Mouse (Mus musculus): ENCODE data around the gene Gfra4. TPM values are rescaled to one million over a fixed set of nuclear protein-coding genes. Genes with fewer than 3 reads are reported as not detected.
"Not testable (repeated sequence)": the region's sequence is repeated elsewhere in the genome, so short reads cannot be mapped to it uniquely, and the experiment has no call there.

Gene Gfra4
- total RNA-seq, 4 experiments from 2014 or later = 5.6 to 7.2 (median 6.3) TPM

GRCm38 (mm10) chr2:131046025-131046424 lies 3.1 kb upstream of the Gfra4 start:
- no peak for DNase-seq

GRCm38 (mm10) chr2:131044989-131045720 lies 2.3 kb upstream of the Gfra4 start:
- no peak for DNase-seq

GRCm38 (mm10) chr2:131044354-131044852 lies 1.5 kb upstream of the Gfra4 start:
- no peak for DNase-seq

GRCm38 (mm10) chr2:131040854-131041825 lies 1.7 kb downstream of the Gfra4 start:
- DNase-seq = no peak

- DNase-seq = no peak
Observed at GRCm38 (mm10) chr2:131038675-131039074, 4.2 kb downstream of the Gfra4 start.

DNA sequence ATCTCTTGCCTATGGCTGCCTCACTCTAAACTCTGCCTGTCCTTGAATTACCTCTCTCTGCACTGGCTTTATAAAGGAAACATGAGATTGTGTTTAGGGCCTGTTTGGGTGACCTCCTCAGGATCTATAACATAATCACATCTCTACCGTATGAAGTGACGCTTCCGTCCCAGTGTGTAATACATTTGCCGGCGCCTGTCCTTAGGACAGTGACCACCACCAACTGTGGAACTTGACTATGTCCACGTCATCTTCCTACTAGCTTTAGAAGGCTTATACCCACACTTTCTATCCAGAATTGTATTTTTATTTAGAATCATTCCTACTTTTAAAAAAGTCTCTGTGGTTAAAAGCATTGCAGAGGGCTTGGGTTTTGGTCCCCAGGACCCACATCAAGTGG lies 4.7 kb downstream of the Gfra4 start:
- no peak for DNase-seq

DNA sequence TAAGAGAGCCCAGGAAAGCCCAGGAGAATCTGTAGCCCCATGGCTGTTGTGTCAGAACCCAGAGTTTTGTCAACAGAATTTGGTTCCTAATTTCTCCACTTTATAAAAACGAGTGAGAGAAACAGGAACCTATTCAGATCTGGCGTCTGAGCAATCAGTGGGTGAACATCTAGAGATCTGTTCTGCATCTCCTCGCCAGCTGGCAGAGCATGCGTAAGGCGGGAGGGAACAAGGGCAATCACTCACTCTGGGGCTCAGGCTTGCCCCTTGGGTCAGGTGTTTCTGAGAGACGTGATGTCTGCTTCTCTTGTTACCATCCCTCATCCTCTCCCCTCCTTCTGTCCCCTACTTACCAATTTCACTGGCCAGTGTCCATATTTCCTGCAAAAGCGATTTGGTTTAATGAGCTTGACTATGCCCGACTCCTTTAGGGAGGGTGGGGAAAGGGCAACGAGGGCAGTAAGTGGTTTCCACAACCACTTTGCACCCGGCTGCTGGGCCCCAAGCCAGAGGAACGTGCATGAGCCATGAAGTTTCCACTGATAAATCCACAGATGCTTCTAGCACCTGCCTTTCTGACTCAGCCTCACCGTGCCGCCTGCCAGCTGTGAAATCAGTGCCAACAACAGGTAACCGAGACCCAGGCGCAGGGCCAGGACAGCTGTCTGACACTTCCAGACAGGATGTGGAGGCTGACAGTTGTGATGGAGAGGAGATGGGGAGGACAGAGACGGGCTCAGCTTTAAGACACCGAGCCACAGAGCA lies 5.5 kb downstream of the Gfra4 start:
- DNase-seq = no peak

DNA sequence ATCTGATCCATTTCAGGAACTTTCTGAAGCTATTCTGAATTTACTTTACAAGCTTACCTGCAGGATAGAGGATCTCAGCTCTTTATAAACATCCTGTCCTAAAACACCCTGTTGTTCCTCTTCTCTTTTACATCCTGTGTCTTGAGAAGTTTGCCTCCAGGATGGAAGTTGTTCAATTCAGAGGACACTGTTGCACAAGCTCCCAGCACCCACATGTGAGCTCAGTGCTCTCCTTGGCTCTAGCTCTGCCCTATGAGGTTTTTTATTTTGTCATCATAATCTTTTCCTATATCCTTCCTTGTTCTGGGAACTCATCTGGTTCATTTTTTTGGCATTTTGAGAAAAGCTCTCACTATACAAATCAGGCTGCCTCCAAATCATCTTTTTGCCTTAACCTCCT lies 6.1 kb downstream of the Gfra4 start:
- DNase-seq = no peak

- no peak for DNase-seq
Observed at GRCm38 (mm10) chr2:131036343-131036742, 6.5 kb downstream of the Gfra4 start.

GRCm38 (mm10) chr2:131031406-131031805 lies 11.5 kb downstream of the Gfra4 start:
- DNase-seq = not testable (repeated sequence)

DNA sequence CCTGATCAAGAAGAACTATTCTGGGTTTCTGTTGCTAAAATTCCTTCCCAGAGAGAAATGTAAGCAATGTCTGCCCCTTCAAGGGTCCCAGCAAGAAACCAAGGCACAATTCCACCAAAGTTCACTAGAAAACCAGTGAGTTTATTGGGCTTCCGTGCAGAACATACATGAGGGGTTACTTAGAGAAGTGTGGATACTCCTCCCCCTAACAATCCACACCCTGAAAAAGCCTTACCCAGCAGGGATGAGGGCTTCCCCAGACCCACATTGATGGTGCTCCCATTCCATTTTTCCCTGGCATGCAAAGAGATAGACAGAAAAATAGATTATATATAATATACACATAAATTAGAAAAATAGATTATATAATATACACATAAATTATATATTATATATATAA lies 11.9 kb downstream of the Gfra4 start:
- DNase-seq = no peak

GRCm38 (mm10) chr2:131030561-131030960 lies 12.3 kb downstream of the Gfra4 start:
- no peak for DNase-seq

DNA sequence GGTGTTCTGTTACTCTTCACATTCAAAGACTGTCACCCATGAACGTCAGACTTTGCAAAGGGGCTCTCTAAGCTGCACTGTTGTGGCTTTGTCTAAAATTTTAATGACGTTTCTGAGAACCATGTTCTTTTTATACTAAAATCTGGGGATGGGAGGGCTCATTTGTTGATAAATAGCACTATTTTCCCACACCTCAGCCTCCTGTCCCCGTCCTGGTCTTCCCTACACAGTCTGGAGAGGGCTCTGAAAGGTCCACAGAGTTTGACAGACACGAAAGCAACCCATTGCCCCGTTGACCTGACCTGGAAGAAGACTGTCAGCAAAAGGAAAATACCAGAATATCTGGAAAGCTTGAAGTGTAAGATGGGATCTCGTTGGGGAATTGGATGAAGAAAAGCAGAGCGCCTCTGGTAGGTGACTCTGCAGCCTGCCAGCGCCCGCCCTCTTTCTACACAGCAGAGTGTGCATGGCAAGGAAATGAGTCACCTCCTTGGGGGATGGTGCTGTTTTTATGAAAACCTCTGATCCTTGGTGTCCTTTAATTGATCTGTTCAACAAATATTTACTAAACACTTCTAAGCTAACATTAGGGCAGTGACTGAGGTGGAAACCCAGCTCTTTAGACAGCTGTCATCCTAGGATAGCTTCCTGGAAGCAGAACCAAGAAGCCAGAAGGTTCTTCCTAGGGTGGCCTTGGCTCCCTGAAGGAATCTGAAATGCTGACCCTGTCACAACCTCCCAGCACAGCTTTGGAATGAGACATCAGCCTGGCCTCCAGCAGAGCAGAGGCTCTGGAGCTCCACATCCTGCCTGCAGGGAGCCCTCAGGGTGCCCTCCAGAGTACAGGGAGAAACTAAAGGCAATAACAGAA lies 13.6 kb downstream of the Gfra4 start:
- no peak for DNase-seq

GRCm38 (mm10) chr2:131026941-131027340 lies 15.9 kb downstream of the Gfra4 start:
- DNase-seq = no peak

DNA sequence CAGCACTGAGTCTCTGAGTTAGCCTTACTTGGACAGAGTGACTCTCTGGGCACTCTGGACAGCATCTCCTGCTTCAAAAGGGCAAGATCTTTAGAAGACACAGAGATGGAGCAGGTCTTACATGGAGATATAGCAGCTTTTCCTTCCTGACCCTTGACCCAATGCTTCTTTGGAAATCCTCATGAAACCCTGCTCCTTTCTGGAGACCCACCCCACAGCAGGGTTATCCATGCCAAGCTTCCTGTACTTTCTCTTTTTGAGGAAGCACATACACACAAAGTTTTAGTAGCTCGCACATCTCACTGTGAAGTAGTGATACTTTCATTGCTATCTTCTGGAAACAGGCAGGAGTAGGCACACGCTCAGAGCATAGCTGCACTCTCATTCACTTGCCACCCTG lies 17.7 kb downstream of the Gfra4 start:
- no peak for DNase-seq

DNA sequence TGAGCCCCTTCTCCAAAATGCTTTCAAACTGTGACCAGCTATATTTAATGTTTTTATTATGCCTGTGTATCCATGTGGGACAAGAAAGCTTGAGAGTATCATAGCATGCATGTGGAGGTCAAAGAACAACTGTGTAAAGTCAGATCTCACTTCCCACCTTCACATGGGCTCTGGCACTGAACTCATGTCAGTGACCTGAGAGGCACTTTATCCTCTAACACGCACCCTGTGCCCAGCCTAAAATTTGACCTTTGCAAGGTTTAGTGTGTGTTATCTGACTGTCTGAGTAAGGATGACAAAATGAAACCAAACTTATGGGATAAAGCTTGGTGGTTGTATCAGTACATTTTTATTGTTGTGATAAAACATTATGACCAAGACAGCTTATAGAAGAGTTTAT lies 32.3 kb downstream of the Gfra4 start:
- no peak for DNase-seq

DNA sequence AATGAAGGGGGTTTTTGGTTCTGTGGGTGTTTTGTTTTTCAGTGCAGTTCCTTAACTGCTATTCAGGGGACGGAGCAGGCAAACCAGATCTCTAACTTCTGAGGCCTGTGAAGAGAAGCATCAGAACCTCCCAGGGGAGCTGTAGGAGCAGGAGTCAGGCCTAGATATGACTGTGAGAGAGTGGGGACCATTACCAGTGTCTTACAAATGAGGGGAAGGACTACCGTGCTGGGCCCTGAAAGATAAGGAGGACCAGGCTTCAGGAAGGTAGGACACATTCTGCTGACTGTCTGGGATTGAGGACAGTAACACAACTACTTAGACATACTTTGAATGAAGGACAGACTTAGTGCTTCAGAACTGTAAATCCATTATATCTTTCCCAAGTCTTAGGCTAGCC lies 33.8 kb downstream of the Gfra4 start:
- DNase-seq = no peak

GRCm38 (mm10) chr2:130992818-130993217 lies 50.1 kb downstream of the Gfra4 start:
- DNase-seq = no peak
